Mouse (Mus musculus) heart, embryonic 15.5 days (tissue): ENCODE results near the gene Mterf4. TPM values are rescaled to one million over a fixed set of nuclear protein-coding genes. Genes with fewer than 3 reads are reported as not detected.
"Not testable (repeated sequence)": the region's sequence is repeated elsewhere in the genome, so short reads cannot be mapped to it uniquely, and the experiment has no call there.

ENCODE experiments used
- ATAC-seq: fragments of 200-750 bp; cut with Nextera tagmentation; replicated peaks from 2 replicates; pipeline ENCODE4 v1.8.0; 2017; ENCODE audit warnings: low read depth, moderate TSS enrichment; ENCODE audit not compliant: insufficient number of reproducible peaks, insufficient read depth, low FRiP score
- H3K27ac ChIP-seq: fragments of 300-500 bp; sonication (generic); 2 replicates; pipeline ENCODE4 v1.5.1; 2015; ENCODE audit warnings: mild to moderate bottlenecking, inconsistent platforms
- H3K27me3 ChIP-seq: fragments of 300-500 bp; sonication (generic); 2 replicates; pipeline ENCODE4 v1.6.1; 2015; ENCODE audit warnings: inconsistent platforms
- H3K36me3 ChIP-seq: fragments of 300-500 bp; sonication (generic); 2 replicates; pipeline ENCODE4 v1.6.1; 2015; ENCODE audit warnings: mild to moderate bottlenecking, inconsistent platforms
- H3K4me1 ChIP-seq: fragments of 300-500 bp; sonication (generic); replicated peaks from 2 replicates; pipeline ENCODE4 v1.6.1; 2015; ENCODE audit warnings: inconsistent platforms
- H3K4me2 ChIP-seq: fragments of 300-500 bp; sonication (generic); 2 replicates; pipeline ENCODE4 v1.6.1; 2015; ENCODE audit warnings: inconsistent platforms, mild to moderate bottlenecking, moderate library complexity
- H3K4me3 ChIP-seq: fragments of 300-500 bp; sonication (generic); 2 replicates; pipeline ENCODE4 v1.5.1; 2015; ENCODE audit warnings: mild to moderate bottlenecking, inconsistent platforms
- H3K9ac ChIP-seq: fragments of 300-500 bp; sonication (generic); 2 replicates; pipeline ENCODE4 v1.6.1; 2015; ENCODE audit warnings: mild to moderate bottlenecking, inconsistent platforms
- H3K9me3 ChIP-seq: fragments of 300-500 bp; sonication (generic); replicated peaks from 2 replicates; pipeline ENCODE4 v1.6.1; 2016; ENCODE audit warnings: inconsistent platforms
- WGBS: fragments of 180-500 bp; shearing (Covaris S2); methylation state at CpG from one replicate; pipeline ENCODE4 v1.1.7; 2015; ENCODE audit warnings: mixed read lengths; 5-methylcytosine and 5-hydroxymethylcytosine counted together
- polyA plus RNA-seq: library from polyadenylated mRNA; unstranded; fragments of >200 nt; fragmentation: Nextera tagmentation; extraction: Ambion mirVana; gene quantifications from 2 replicates; pipeline ENCODE4 v1.2.1, GENCODE M21; 2015

Mterf4 gene
- polyA plus RNA-seq, 1 experiment from 2014 or later, result 19.2 TPM

GRCm38 (mm10) chr1:93294491-93294890 is 11.2 kb downstream of the Mterf4 start:
- peaks cover 22% of the 10 kb centered on the region; the same call in 1 of the 2 replicates for H3K36me3 ChIP-seq
- H3K4me1 ChIP-seq, H3K4me2 ChIP-seq, H3K27me3 ChIP-seq, H3K4me3 ChIP-seq, H3K27ac ChIP-seq, H3K9ac ChIP-seq, ATAC-seq, H3K9me3 ChIP-seq: not testable (repeated sequence)
- 89% methylated on average over 3 of the region's 3 CpGs for WGBS

- Histone ChIP-seq H3K27me3 (no peaks in the 10 kb centered on the region), H3K9ac (no peak overlapping the region), H3K4me1 (no peaks in the 10 kb centered on the region), H3K9me3 (no peaks in the 10 kb centered on the region), H3K27ac (no peak overlapping the region), H3K36me3 (peaks cover 10% of the 10 kb centered on the region; the same call in 1 of the 2 replicates), H3K4me3 (no peak overlapping the region), H3K4me2 (no peak overlapping the region)
- 77% methylated on average over 8 of the region's 8 CpGs for WGBS
- no peak for ATAC-seq
Observed at GRCm38 (mm10) chr1:93292006-93292405, 13.7 kb downstream of the Mterf4 start.

- H3K27ac ChIP-seq, result no peak overlapping the region
- no peak overlapping the region for H3K4me2 ChIP-seq
- ATAC-seq, result no peak
- no peaks in the 10 kb centered on the region for H3K4me1 ChIP-seq
- H3K9ac ChIP-seq, result no peak overlapping the region
- no peaks in the 10 kb centered on the region for H3K9me3 ChIP-seq
- peaks cover 7% of the 10 kb centered on the region; the same call in 1 of the 2 replicates for H3K36me3 ChIP-seq
- 85% methylated on average over 1 of the region's 1 CpGs for WGBS
- no peak overlapping the region for H3K4me3 ChIP-seq
- H3K27me3 ChIP-seq, result no peaks in the 10 kb centered on the region
Observed at GRCm38 (mm10) chr1:93291591-93291990, 14.1 kb downstream of the Mterf4 start.

GRCm38 (mm10) chr1:93290956-93291355 is 14.8 kb downstream of the Mterf4 start:
- no peak for ATAC-seq
- WGBS, result 72% methylated on average over 4 of the region's 4 CpGs
- H3K4me2 ChIP-seq, result no peak overlapping the region
- no peak overlapping the region for H3K9ac ChIP-seq
- no peak overlapping the region for H3K27ac ChIP-seq
- no peaks in the 10 kb centered on the region for H3K9me3 ChIP-seq
- H3K36me3 ChIP-seq, result peaks cover under 1% of the 10 kb centered on the region; the same call in 1 of the 2 replicates
- no peaks in the 10 kb centered on the region for H3K4me1 ChIP-seq
- no peak overlapping the region for H3K4me3 ChIP-seq
- H3K27me3 ChIP-seq, result no peaks in the 10 kb centered on the region

GRCm38 (mm10) chr1:93289678-93290214 is 16.0 kb downstream of the Mterf4 start:
- no peaks in the 10 kb centered on the region for H3K9me3 ChIP-seq
- no peak overlapping the region for H3K4me3 ChIP-seq
- H3K27me3 ChIP-seq, result no peaks in the 10 kb centered on the region
- ATAC-seq, result no peak
- no peak overlapping the region for H3K4me2 ChIP-seq
- whole genome bisulfite sequencing, result 45% methylated on average over 3 of the region's 3 CpGs
- no peak overlapping the region for H3K9ac ChIP-seq
- H3K27ac ChIP-seq, result no peak overlapping the region
- no peaks in the 10 kb centered on the region for H3K4me1 ChIP-seq
- H3K36me3 ChIP-seq, result no peaks in the 10 kb centered on the region

DNA sequence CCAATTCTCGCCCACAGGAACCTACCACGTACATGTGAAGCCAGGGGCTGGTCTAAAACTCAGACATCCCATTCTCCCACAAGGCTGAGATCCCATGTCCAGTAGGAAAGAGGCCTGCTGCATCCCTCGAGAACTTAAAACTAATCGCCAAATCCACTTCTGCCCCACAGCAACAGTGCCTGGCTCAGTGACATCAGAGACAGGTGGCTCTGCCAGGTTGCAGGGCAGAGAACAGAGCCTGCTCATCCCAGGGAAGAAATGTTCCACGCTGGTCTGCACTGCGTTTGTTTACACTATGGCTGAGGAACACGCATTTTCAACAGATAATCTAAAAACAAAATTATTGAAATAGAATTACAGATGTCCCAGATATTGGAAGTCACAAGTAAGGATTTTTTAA is 28.7 kb downstream of the Mterf4 start:
- no peaks in the 10 kb centered on the region for H3K9me3 ChIP-seq
- WGBS, result 74% methylated on average over 7 of the region's 7 CpGs
- H3K36me3 ChIP-seq, result no peaks in the 10 kb centered on the region
- H3K4me3 ChIP-seq, result no peak overlapping the region
- no peak overlapping the region for H3K9ac ChIP-seq
- no peak overlapping the region for H3K4me2 ChIP-seq
- H3K27ac ChIP-seq, result no peak overlapping the region
- H3K4me1 ChIP-seq, result no peaks in the 10 kb centered on the region
- ATAC-seq, result no peak
- peaks cover 3% of the 10 kb centered on the region; the same call in 1 of the 2 replicates for H3K27me3 ChIP-seq

DNA sequence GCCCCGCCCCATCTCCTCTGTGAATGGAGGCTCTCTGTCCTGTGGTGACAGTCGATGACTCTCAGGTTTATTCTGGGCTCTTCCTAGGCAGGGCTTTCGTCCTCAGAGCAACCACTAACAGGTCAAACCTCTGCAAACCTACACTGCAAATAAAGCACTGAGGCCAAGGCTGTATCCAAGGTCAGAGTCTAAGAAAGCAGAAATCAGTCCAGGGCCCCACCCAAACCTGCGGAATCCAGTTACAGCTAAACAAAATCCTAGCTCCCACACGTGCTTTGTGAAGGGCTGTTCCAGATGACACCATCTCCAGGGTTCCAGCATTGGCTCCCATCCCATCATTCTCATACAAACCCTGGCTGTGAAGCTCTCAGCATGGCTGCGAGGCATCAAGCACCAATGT is 30.2 kb downstream of the Mterf4 start:
- ATAC-seq, result no peak
- Histone ChIP-seq H3K27me3 (peaks cover 3% of the 10 kb centered on the region; the same call in 1 of the 2 replicates), H3K4me1 (no peaks in the 10 kb centered on the region), H3K9ac (no peak overlapping the region), H3K4me3 (no peak overlapping the region), H3K4me2 (no peak overlapping the region), H3K9me3 (no peaks in the 10 kb centered on the region), H3K36me3 (no peaks in the 10 kb centered on the region), H3K27ac (no peak overlapping the region)
- WGBS, result 74% methylated on average over 6 of the region's 6 CpGs

GRCm38 (mm10) chr1:93272409-93272821 is 33.3 kb downstream of the Mterf4 start:
- ATAC-seq, result no peak
- no peaks in the 10 kb centered on the region for H3K4me1 ChIP-seq
- 4% methylated on average over 16 of the region's 16 CpGs for WGBS
- no peaks in the 10 kb centered on the region for H3K9me3 ChIP-seq
- H3K9ac ChIP-seq, result no peak overlapping the region
- no peak overlapping the region for H3K27ac ChIP-seq
- peaks cover 3% of the 10 kb centered on the region; the same call in 1 of the 2 replicates for H3K27me3 ChIP-seq
- no peak overlapping the region for H3K4me3 ChIP-seq
- H3K36me3 ChIP-seq, result no peaks in the 10 kb centered on the region
- no peak overlapping the region for H3K4me2 ChIP-seq

- Histone ChIP-seq H3K4me1 (no peaks in the 10 kb centered on the region), H3K27ac (no peak overlapping the region), H3K4me3 (no peak overlapping the region), H3K36me3 (no peaks in the 10 kb centered on the region), H3K9ac (no peak overlapping the region), H3K9me3 (no peaks in the 10 kb centered on the region), H3K27me3 (peaks cover 3% of the 10 kb centered on the region; the same call in 1 of the 2 replicates), H3K4me2 (no peak overlapping the region)
- 67% methylated on average over 5 of the region's 6 CpGs for WGBS
- ATAC-seq, result no peak
Observed at GRCm38 (mm10) chr1:93271751-93272150, 34.0 kb downstream of the Mterf4 start.

DNA sequence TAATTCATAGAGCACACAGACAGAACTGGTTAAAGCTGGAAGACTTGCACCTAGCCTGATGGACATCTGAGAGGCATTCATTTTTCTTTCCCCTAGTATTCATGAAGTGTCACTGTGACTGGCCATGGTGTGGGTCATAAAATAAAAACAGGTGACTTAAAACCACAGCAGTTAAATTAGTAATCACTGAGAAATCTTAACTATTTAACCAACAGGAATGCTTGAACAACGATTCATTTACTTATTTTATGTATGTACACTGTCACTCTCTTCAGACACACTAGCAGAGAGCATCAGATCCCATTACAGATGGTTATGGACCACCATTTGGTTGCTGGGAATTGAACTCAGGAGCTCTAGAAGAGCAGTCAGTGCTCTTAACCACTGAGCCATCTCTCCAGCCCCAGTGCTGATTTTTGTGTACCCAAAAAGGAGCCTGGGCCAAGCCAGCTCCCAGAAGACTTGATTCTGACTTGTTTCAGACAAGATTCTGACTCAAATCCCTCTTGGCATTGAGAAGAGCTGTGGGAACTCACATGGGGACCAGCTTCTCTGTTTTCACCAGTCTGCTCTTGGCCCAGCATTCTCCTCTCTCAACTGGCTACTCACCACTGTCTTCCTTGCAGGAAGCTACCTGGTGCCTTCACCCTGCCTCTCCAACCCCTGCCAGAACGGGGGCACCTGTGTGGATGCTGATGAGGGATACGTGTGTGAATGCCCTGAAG is 35.0 kb downstream of the Mterf4 start:
- no peak overlapping the region for H3K4me2 ChIP-seq
- H3K27ac ChIP-seq, result no peak overlapping the region
- ATAC-seq, result no peak
- no peaks in the 10 kb centered on the region for H3K36me3 ChIP-seq
- H3K9ac ChIP-seq, result no peak overlapping the region
- WGBS, result 54% methylated on average over 3 of the region's 3 CpGs
- H3K9me3 ChIP-seq, result no peaks in the 10 kb centered on the region
- H3K4me3 ChIP-seq, result no peak overlapping the region
- H3K4me1 ChIP-seq, result no peaks in the 10 kb centered on the region
- H3K27me3 ChIP-seq, result no peaks in the 10 kb centered on the region

- H3K4me2 ChIP-seq, result no peak overlapping the region
- no peaks in the 10 kb centered on the region for H3K4me1 ChIP-seq
- WGBS, result 80% methylated on average over 2 of the region's 2 CpGs
- H3K9me3 ChIP-seq, result no peaks in the 10 kb centered on the region
- ATAC-seq, result no peak
- no peak overlapping the region for H3K27ac ChIP-seq
- no peak overlapping the region for H3K4me3 ChIP-seq
- no peak overlapping the region for H3K9ac ChIP-seq
- H3K36me3 ChIP-seq, result no peaks in the 10 kb centered on the region
- no peaks in the 10 kb centered on the region for H3K27me3 ChIP-seq
Observed at GRCm38 (mm10) chr1:93268246-93268645, 37.5 kb downstream of the Mterf4 start.

GRCm38 (mm10) chr1:93267207-93267606 is 38.5 kb downstream of the Mterf4 start:
- Histone ChIP-seq H3K4me1 (no peaks in the 10 kb centered on the region), H3K27ac (no peak overlapping the region), H3K4me2 (no peak overlapping the region), H3K36me3 (no peaks in the 10 kb centered on the region), H3K27me3 (no peaks in the 10 kb centered on the region), H3K4me3 (no peak overlapping the region), H3K9me3 (no peaks in the 10 kb centered on the region), H3K9ac (no peak overlapping the region)
- no peak for ATAC-seq
- WGBS, result 34% methylated on average over 3 of the region's 3 CpGs
